Mouse (Mus musculus): Measurements from ENCODE around the gene Loxl4.

DNA sequence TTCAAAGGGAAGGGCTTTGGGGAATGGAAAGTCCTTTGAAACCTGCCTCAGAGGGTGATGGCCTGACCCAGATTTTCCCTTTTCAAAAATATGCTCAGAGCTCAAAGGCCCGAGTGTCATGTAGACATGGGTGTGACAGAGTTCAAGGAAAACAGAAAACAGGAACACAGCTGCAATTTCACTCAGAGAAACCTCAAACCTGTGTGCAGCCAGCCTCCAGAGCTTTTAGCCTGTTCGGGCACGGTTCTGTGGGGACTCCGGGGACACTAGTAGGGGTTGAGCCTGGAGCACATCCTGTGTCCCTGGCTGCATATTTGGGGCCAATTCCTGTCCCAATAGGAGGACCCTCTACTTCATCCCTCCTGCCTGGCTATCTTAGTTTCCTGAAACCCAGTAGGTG, 19.7 kb upstream of the Loxl4 start:
- TF ChIP-seq CTCF (IDR thresholded peaks at IDR 0.05; ENCODE audit: borderline replicate concordance, extremely low read depth, insufficient read depth, insufficient read length) (no peak), POLR2A (IDR thresholded peaks at IDR 0.05; ENCODE audit: borderline replicate concordance, extremely low read depth, insufficient read depth, insufficient read length, poor library complexity, severe bottlenecking) (no peak)
